Mouse (Mus musculus) lung, embryonic 14.5 days (tissue): ENCODE data around the gene Ypel2. TPM values are rescaled to one million over a fixed set of nuclear protein-coding genes. Genes with fewer than 3 reads are reported as not detected.

Source experiments
- ATAC-seq: fragments of 200-750 bp; cut with Nextera tagmentation; 2 replicates; pipeline ENCODE4 v1.8.0; 2017; ENCODE audit warnings: mild to moderate bottlenecking, moderate TSS enrichment, moderate library complexity; ENCODE audit not compliant: insufficient read depth
- DNase-seq: peaks from one replicate; pipeline ENCODE4 v3.0.0-alpha.2; 2015
- H3K27ac ChIP-seq: fragments of 300-500 bp; sonication (generic); 2 replicates; pipeline ENCODE4 v1.5.1; 2014; ENCODE audit warnings: low read depth, mild to moderate bottlenecking, moderate library complexity
- H3K27me3 ChIP-seq: fragments of 300-500 bp; sonication (generic); 2 replicates; pipeline ENCODE4 v1.6.1; 2014; ENCODE audit warnings: low read length, control low read depth; ENCODE audit not compliant: insufficient read depth
- H3K36me3 ChIP-seq: fragments of 300-500 bp; sonication (generic); 2 replicates; pipeline ENCODE4 v1.6.1; 2014; ENCODE audit warnings: control low read depth; ENCODE audit not compliant: insufficient read depth
- H3K4me1 ChIP-seq: fragments of 300-500 bp; sonication (generic); 2 replicates; pipeline ENCODE4 v1.6.1; 2014; ENCODE audit warnings: antibody characterized with exemption, control low read depth; ENCODE audit not compliant: insufficient read depth
- H3K4me2 ChIP-seq: fragments of 300-500 bp; sonication (generic); 2 replicates; pipeline ENCODE4 v1.6.1; 2014; ENCODE audit warnings: mild to moderate bottlenecking
- H3K4me3 ChIP-seq: fragments of 300-500 bp; sonication (generic); 2 replicates; pipeline ENCODE4 v1.5.1; 2014; ENCODE audit warnings: low read depth, low read length
- H3K9ac ChIP-seq: fragments of 300-500 bp; sonication (generic); 2 replicates; pipeline ENCODE4 v1.6.1; 2014
- H3K9me3 ChIP-seq: fragments of 300-500 bp; sonication (generic); 2 replicates; pipeline ENCODE4 v1.6.1; 2016; ENCODE audit warnings: low read depth, low read length, control low read depth
- CTCF ChIP-seq: IDR thresholded peaks from 2 replicates; pipeline ENCODE4 v1.5.1; 2016; ENCODE audit warnings: antibody characterized with exemption, low read depth
- WGBS: fragments of 180-500 bp; shearing (Covaris S2); extraction: QIAGEN DNeasy Blood & Tissue Kit; methylation state at CpG from one replicate; pipeline ENCODE4 v1.1.7; 2014; 5-methylcytosine and 5-hydroxymethylcytosine counted together
- polyA plus RNA-seq: library from polyadenylated mRNA; unstranded; fragments of >200 nt; fragmentation: Nextera tagmentation; extraction: Ambion mirVana; gene quantifications from 2 replicates; pipeline ENCODE4 v1.2.1, GENCODE M21; 2014

The Ypel2 gene
- polyA plus RNA-seq, 1 experiment from 2014 or later, result 6.8 TPM

DNA sequence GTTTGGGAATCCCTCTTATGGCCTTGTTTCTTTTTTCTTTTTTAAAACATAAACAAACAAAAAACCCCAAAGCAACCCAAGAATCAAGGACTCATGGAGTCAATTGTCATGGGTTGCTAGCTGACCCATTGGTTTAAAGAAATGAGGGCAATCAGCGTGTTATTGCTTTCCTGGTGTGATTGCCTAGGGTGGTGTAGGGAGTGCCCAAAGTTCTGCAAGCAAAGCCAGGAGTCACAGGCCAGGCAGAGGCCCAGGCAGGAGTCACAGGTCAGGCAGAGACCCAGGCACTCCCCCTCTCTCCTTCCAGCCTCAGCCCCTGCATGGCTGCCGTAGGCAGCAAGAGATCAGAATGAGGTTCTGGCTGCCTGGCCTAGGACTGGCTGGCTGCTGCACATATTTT lies 58.6 kb downstream of the Ypel2 start:
- H3K4me1 ChIP-seq, result no peaks in the 10 kb centered on the region
- H3K9ac ChIP-seq, result no peak overlapping the region
- H3K36me3 ChIP-seq, result peaks cover under 1% of the 10 kb centered on the region; the same call in 1 of the 2 replicates
- no peaks in the 10 kb centered on the region for H3K9me3 ChIP-seq
- ATAC-seq, result no peak
- H3K27me3 ChIP-seq, result no peaks in the 10 kb centered on the region
- no peak for DNase-seq
- 71% methylated on average over 2 of the region's 2 CpGs for WGBS
- H3K4me2 ChIP-seq, result no peak overlapping the region
- H3K4me3 ChIP-seq, result no peak overlapping the region
- H3K27ac ChIP-seq, result no peak overlapping the region
- no peak for TF ChIP-seq CTCF

DNA sequence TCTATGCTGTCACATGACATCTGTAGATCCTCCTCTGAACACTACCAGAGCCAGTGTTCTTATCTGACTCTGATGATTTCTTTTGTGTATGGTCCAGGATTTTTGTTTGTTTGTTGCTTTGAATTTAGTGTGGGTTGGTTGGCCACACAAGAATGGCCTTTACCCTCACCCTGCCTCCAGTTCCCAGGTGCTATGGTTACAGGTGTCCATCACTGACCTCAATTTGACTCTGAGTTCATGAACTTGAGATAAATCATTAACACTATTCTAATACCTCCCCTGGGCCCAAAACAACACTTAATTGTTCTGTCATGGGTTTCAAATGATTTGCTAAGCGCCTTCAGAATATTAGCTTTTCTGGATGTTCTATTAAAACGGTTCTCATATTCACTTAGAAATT lies 61.3 kb downstream of the Ypel2 start:
- Histone ChIP-seq H3K9ac (no peak overlapping the region), H3K4me3 (no peak overlapping the region), H3K9me3 (no peaks in the 10 kb centered on the region), H3K4me1 (no peaks in the 10 kb centered on the region), H3K4me2 (no peak overlapping the region), H3K27me3 (no peaks in the 10 kb centered on the region), H3K27ac (no peak overlapping the region), H3K36me3 (no peaks in the 10 kb centered on the region)
- no peak for DNase-seq
- TF ChIP-seq CTCF, result no peak
- WGBS, result 82% methylated on average over 2 of the region's 2 CpGs
- no peak for ATAC-seq

DNA sequence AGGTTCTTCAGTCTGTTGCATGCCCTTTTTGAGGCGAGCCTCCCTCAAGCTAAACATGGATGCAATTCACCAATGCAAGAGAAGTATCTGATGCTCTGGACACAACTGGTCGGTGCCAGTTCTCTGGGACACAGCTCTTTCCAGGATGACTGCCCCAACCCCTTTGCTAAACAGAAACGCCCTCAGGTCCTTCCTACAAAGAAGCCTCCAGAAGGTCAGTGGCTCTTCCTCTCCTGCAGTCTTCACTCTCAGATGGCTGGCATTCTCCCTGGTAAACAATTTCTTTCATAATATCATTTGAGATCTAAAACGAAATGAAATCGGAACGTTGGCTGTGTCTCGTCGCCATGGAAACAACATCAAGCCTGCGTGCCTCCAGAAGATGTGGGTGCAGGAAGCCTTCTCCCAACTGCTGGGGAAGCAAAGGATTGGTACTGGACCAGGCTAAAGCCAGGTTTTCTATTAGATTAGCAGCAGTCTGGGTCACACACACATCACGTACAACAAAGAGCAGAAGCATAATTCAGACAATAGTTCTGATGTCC lies 62.8 kb downstream of the Ypel2 start:
- H3K9ac ChIP-seq, result no peak overlapping the region
- ATAC-seq, result no peak

DNA sequence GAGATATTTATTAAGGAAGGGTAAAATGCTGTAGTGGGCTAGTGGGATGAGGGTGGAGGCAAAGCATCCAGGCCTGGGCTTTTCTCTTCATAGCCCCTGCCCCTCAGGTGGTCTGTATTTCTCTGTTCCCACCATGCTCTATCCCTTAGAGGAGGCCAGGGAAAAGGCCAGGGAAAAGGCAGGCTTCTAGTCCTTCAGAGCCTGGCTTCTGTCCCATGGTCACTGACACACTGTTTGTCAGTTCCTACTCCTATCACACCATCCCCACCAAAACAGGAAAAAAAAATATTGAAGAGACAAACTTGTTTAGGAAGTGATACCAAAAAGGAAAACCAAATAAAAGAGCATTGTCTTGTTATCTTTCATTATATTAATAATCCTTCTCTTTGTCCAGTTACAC lies 63.5 kb downstream of the Ypel2 start:
- no peak for DNase-seq
- Histone ChIP-seq H3K4me1 (no peaks in the 10 kb centered on the region), H3K4me3 (no peak overlapping the region), H3K9me3 (no peaks in the 10 kb centered on the region), H3K36me3 (no peaks in the 10 kb centered on the region), H3K4me2 (no peak overlapping the region), H3K27me3 (no peaks in the 10 kb centered on the region), H3K9ac (no peak overlapping the region), H3K27ac (no peak overlapping the region)
- TF ChIP-seq CTCF, result no peak
- ATAC-seq, result no peak

More for the DNA sequence above, 62.8 kb downstream of the Ypel2 start:
- no peaks in the 10 kb centered on the region for H3K36me3 ChIP-seq
- H3K4me2 ChIP-seq, result no peak overlapping the region
- no peaks in the 10 kb centered on the region for H3K4me1 ChIP-seq
- H3K27me3 ChIP-seq, result no peaks in the 10 kb centered on the region
- TF ChIP-seq CTCF, result no peak
- WGBS, result 72% methylated on average over 10 of the region's 10 CpGs
- DNase-seq, result no peak
- no peak overlapping the region for H3K27ac ChIP-seq
- no peaks in the 10 kb centered on the region for H3K9me3 ChIP-seq
- no peak overlapping the region for H3K4me3 ChIP-seq

DNA sequence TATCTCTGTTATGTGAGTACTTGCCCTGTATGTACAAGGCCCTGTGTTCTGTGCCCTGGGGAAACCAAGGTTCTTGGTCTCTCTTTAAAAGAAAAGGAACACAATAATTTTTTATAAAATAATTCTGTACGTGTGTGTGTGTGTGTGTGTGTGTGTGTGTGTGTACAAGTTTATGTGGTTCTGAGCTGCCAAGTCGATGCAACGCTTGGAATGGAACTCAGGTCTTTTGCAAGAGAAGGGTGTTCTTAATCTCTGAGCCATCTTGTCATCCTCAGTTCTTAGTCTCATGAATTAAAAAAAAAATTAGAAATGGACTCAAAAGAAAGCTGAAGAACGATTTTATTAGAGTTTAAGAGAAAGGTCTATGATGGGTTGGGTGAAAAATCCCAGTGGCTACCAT lies 64.0 kb downstream of the Ypel2 start:
- DNase-seq, result no peak
- Histone ChIP-seq H3K9me3 (no peaks in the 10 kb centered on the region), H3K4me2 (no peak overlapping the region), H3K4me3 (no peak overlapping the region), H3K4me1 (no peaks in the 10 kb centered on the region), H3K27me3 (no peaks in the 10 kb centered on the region), H3K9ac (no peak overlapping the region), H3K27ac (no peak overlapping the region), H3K36me3 (no peaks in the 10 kb centered on the region)
- 70% methylated on average over 4 of the region's 4 CpGs for WGBS
- no peak for TF ChIP-seq CTCF
- ATAC-seq, result no peak

DNA sequence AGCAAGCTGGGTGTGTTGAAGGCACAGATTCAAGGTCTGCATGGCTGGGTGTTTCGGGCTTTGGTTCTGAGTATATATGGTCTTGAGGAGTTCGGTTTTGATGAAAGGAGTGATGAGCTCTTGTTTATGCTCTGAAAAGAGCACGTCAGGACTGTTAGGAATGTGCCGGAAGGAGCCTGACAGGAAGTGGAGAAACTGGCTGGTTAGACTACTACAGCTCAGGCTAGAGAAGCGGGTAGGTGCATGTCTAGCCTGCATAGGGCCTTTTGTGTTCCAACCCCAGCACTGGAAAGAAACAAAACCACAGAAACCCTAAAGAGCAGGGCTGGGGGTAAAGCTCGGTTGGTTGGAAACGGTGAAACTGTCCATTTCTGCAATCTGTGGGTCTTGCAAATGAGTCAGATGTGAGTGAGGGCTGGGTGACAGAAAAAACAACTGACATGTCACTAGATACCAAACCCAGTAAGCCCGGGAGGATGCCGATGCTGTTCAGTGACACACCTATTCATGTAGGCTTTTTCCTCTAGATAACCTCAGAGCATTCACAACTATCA lies 68.3 kb downstream of the Ypel2 start:
- H3K9me3 ChIP-seq, result no peaks in the 10 kb centered on the region
- no peaks in the 10 kb centered on the region for H3K27me3 ChIP-seq
- no peak for TF ChIP-seq CTCF
- H3K36me3 ChIP-seq, result no peaks in the 10 kb centered on the region
- no peak overlapping the region for H3K27ac ChIP-seq
- 55% methylated on average over 9 of the region's 9 CpGs for WGBS
- H3K4me3 ChIP-seq, result no peak overlapping the region
- no peaks in the 10 kb centered on the region for H3K4me1 ChIP-seq
- no peak overlapping the region for H3K4me2 ChIP-seq
- H3K9ac ChIP-seq, result no peak overlapping the region
- DNase-seq (peak; percentile 13), ATAC-seq (no peak)

DNA sequence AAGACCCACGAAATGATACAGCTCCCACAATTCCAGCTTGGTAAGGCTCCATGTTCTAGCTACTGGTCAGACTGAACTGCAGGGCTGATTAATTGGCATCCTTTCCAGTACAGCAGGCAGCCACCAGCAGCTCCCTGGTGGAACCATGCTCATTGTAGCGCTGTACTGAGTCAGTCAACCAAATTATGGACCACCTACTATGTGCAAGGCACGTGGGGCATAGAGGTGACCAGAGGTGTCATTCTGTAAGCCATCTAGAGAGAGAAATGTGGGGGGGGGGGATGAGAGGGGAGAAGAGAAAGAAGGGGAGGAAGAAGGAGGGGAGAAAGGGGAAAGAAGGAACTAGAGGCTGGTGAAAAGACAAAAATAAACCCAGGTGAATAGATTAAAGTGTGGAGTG lies 68.9 kb downstream of the Ypel2 start:
- no peaks in the 10 kb centered on the region for H3K36me3 ChIP-seq
- no peak for TF ChIP-seq CTCF
- H3K27ac ChIP-seq, result no peak overlapping the region
- no peaks in the 10 kb centered on the region for H3K4me1 ChIP-seq
- H3K9ac ChIP-seq, result no peak overlapping the region
- no peak overlapping the region for H3K4me2 ChIP-seq
- no peaks in the 10 kb centered on the region for H3K27me3 ChIP-seq
- 73% methylated on average over 3 of the region's 3 CpGs for WGBS
- no peak for ATAC-seq
- DNase-seq, result no peak
- no peak overlapping the region for H3K4me3 ChIP-seq
- H3K9me3 ChIP-seq, result no peaks in the 10 kb centered on the region
